Mouse (Mus musculus): ENCODE measurements around the gene Ccdc162.
A peak's percentile ranks its signal among the peaks of the same experiment; 100 is the strongest.

Gene Ccdc162

DNA sequence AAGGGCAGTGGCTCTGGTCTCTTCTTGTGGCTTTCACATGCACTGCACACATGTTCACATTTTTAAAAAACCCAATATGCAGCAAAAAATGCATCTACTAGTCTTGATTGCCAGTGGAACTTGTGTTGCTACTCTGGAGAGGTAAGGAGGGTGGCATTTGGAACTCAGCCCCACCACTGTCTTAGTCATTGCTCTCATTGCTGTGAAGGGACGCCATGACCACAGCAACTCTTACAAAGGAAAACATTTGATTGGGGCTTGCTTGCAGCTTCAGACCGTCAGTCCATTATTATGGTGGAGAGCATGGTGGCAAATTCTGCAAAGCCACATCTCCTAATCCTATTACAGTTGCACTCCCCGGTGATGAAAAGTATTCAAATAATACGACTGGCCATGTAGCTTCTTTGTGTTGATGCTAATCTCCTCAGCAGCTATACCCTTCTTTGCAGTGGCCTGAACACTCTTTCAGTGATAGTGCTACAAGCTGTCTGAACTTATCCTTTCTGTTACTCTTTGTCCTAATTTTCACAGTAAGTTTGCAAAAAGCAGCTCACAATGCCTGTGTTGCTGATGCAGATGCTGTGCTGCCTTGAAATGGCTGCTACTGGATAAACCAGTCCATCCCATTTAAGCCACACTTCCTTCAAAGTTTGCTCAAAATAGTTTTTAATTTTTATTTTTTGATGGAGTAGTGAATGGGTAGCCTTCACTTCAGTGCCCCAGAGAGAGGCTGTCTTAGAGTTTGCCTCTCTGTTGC is 179.0 kb downstream of the Ccdc162 start:
- DNase-seq (ENCODE audit: low spot score), result no peak

DNA sequence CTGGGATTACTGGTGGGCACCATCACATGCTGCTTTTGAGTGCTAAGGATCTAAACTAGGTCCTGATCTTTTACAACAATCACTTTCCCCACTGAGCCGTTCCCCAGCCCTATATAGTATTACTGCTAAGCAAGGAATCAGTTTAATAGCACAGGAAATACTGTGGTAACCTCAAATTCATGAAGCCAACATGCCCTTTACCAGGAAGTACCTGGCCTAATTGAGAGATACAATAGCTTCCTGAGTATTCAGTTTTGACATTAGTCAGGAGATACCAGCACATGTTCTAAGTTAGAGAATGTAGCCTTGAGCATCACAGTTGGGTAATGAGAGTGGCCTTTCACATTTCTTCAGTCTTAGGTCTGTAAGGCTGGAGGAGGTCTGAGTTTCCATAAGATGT is 179.7 kb downstream of the Ccdc162 start:
- DNase-seq (ENCODE audit: low spot score), result no peak

DNA sequence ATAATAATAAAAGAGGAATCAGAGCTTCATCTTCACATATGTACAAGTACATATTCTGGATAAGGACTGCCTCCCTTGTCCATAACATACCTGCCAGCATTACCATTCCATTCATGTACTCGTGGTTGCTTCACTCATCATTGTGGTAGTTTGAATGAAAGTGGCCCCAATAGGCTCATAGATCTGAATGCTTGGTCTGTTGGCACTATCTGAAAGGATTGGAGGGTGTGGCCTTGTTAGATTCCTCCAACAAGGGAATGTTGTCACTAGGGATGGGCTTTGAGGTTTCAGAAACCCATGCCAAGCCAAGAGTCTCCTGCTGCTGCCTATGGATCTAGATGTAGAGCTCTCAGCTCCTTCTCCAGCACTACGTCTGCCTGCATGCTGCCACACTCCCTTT is 180.4 kb downstream of the Ccdc162 start:
- no peak for DNase-seq (ENCODE audit: low spot score)

DNA sequence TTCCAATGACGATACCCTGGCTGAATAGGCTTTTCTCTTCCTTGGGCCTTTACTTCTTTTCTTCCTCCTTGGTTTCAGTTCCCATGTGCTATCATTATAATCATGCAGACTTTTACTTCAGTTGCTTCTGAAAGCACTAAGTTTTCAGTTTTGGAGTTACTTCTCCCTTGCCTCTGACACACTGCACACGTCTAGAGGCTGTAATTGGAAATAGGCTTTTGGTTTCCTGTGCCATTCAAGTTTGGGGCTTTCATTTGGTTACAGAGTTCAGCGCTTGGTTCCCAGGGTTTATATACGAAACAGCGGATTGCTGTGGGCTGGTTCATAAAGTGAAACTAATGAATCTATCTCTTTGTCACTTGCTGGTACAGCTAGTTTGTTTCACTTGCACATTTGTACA is 186.5 kb downstream of the Ccdc162 start:
- DNase-seq (ENCODE audit: low spot score), result no peak

DNA sequence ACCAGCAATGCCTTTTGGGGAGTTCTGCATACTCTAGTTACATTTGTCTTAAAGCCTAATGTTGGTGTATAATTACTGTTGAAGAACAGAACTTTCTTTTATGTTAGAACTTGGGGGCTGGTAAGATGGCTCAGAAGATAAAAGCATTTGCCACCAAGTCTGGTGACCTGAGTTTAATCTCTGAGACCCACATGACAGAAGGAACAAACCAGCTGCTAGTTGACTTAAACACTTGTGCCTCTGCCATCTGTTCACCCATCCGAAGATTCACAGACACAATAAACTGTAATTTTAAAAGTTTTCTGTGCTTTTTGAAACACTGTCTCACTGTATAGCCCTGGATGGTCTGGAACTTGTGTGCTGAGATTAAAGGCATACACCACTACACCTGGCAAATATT is 190.7 kb downstream of the Ccdc162 start:
- DNase-seq (ENCODE audit: low spot score), result no peak

DNA sequence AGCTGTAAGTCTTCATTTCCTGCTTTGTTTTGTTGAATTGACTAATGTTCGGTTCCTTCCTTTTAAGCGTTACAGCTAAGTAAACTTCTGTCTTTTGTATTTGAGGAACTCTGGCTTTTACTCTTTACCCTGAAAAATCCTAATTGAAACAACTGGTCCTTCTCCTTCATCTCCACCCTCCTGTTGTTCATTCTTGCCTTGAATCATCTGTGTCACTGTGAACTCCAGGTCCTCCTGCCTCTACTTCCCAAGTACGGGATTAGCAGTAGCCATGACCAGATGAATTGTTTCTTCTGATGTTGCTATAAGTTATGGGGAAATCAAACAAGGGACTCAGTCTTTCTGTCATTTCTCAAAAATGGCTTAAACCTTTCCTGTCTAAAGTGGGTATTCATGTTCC is 193.0 kb downstream of the Ccdc162 start:
- no peak for DNase-seq (ENCODE audit: low spot score)

DNA sequence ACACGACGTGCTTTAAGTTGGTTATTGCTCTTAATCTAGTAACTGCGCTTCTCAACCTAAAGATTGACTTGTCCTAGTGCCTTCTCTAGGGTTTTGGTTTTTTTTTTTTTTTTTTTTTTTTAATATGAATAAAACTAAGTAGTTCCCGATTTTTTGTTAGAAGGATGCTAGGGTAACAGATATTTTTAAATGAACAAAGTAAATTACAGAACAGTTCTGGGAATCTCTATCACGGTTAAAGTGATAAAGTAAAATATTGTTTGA is 196.1 kb downstream of the Ccdc162 start:
- DNase-seq (ENCODE audit: low spot score), result no peak

DNA sequence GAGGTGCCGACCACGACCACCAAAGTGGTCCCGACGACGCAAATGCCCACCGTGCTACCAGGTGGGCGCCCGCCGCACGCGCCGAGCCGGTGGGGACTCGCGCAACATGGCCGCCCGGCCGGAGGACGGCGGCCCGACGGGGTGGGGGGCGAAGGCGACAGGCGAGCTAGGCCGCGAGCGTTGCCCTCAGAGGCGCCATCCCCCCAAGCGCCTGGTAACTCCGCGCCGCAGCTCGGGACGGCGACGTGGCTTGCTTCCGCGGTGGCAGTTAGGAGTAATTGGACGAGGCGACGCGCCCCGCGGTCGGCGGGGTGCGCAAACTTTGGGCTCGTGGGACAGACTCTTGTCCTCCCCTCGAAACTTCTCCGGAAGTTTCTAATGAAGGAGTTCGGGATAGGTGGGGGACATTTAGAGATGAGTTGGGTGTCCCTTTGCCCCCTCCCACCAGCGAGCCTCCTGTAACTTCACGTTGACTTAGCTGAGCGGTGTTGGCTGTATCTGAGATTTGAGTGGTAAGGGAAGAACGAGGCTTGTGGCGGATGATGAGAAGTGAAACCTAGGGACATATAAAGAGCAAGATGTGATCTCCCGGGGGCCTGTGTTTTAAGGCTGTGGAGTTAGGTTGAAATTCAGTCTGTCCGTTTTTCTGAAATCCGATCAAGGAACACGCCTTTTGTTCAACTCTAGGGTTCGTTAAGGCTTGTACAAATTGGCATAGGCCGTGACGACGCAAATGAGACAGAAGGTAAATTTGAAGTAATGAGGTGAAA is 196.6 kb downstream of the Ccdc162 start:
- DNase-seq (ENCODE audit: low spot score), result peak; percentile 22

DNA sequence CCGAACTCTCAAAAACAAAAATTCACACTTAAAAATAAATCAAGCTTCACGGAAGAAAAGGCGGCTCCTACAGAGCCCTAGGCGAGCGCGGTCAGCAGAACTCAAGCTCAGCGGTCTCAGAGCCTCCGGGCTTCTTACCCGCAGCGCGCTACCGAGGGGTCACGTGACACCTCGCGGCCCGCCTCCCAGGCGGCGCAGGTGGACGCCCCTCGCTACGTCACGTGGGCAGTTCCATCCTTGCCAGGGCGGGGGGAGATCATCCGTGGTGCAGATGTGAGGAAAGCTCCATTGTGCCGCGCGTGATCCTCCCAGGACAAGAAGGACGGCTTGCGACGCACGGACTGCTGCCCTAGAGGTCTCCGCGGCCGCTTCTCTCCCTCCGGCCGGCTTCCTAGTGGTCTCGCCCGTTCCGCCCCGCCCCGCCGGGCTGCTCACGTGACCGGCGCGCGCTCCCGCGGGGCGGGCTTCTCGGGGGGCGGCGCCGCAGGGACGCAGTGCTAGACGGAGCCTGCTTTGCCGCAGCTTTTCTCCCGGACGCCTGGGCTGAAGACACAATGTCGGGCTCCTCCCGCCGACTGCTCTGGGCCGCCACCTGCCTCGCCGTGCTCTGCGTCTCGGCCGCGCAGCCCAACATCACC is 197.3 kb downstream of the Ccdc162 start, which contains the start of gene Cd164:
Cd164 (plus strand) TSS at position 434 of the 638 bp plus-strand sequence.
- peak; percentile 90 for DNase-seq (ENCODE audit: low spot score)

DNA sequence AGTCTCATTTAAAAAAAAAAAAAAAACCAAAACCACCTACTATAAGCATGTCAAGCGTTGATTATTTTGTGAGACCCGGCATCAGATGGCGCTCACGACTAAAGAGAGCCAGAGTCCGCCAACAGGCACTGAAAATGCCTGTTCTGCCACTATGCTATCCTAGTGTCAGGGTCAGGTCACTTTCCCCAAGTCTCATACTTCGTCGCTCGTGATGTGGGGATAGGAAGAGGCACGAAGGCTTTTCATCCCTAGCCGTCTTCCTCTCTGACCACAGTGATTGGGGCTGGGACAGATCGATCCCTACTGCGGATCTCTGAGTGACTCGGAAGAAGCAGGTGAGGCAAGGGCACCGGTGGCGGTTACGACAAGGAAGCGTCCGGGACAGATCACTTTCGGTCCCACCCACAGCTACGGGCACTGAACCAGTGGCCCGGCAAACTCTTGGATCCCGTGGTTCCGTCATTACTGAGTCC is 197.9 kb downstream of the Ccdc162 start:
- peak; percentile 49 for DNase-seq (ENCODE audit: low spot score)

DNA sequence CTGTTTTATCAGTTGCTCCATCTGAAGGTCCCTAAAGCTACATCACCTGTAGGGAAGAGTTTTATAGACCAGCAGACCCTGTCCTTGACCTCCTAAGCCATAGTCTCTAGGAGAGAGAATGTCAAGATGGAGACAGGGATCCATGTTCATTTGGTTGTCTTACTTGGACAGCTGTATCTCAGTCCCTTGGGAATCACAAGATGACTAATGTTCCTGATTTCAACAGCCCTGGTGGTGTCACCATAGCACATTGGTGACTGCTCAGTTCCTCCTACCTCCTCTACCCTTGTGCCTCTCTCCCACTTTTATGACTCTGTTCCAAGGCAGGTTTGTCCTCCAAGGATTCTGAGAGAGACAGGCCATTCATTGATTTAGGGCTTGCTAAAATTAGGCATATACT is 201.5 kb downstream of the Ccdc162 start:
- DNase-seq (ENCODE audit: low spot score), result no peak

DNA sequence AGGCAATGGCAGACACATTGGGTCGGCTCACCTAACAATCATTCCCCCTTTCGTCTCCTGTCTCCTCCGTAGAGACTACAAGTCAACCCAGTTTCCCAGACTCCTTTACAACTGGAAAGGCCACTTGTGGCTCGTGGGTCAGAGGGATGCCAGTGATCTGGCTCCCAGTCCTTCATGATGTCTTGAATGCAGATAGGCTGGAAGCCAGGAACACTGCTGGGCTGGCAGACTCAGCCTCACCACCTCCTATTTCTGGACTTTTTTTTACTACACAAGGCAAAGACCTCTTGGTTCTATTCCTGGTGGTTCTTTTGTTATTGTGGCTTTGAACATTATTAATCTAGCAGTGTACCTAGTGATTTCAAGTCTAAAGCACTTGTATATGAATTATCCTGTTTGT is 202.1 kb downstream of the Ccdc162 start:
- DNase-seq (ENCODE audit: low spot score), result no peak

DNA sequence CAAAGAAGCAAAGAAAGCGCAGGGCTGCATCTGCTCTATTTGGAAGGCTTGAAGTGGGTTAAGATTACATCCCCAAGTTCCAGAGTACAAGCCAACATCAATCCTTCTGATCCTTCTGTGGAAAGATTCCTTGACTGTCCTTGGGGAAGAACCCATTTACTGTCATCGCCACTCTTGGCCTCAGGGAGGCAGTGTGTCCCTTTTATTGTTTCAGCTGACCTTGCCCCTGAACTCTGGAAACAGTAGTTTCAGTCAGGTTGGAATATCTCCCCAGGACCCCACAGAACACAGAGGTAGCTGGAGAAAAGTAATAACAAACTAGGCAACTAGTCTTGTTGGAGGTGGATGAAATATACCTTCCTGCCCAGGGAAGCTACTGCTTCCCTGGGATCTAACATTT is 207.3 kb downstream of the Ccdc162 start:
- DNase-seq (ENCODE audit: low spot score), result no peak

DNA sequence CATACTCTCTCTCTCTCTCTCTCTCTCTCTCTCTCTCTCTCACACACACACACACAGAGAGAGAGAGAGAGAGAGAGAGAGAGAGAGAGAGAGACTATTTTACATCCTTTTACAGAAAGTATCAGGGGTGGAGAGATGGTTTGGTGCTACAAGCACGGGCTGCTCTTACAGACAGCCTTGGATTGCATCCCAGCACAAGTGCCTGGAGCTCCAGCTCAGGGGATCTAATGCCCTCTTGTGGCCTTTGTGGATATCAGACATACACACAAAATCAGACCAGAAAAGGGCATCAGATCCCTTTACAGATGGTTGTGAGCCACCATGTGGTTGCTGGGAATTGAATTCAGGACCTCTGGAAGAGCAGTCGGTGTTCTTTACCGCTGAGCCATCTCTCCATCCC is 211.0 kb downstream of the Ccdc162 start:
- DNase-seq (ENCODE audit: low spot score), result peak; percentile 45

DNA sequence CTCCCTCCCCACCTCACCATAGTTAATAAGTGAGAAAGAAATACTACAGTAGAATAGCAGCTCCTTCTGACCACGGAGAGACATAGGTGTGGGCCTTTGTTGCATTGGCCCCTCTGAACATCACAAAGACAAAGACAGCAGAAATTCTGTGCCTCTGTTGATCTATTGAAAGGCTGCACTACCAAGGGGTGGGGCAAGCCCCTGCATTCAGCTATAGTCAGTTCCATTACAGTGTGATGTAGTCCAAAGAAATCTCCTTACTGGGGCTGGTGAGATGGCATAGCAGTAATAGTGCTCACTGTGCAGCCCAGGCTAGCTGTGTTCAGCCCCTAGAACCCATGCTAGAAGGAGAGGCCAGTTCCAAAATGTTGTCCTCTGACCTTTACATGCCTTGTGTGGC is 211.4 kb downstream of the Ccdc162 start:
- DNase-seq (ENCODE audit: low spot score), result no peak

DNA sequence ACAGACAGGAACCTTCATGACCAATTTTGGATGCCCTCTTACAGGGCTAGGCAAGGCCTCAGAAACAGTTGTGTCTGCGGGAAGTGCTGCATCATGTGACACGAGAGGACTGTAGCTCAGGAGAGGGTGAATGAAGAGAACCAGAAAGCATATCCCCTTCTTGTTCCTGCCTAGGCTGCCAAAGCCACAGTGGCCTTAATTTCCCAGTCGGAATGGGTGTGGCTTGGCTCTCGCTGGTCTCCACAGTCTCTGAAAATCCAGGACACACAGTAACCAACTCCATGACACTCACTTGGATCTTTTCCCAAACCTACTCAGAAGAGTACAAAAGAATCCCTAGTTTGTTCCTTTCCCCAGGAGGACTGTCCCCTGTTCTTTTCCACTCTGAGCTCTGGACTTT is 215.5 kb downstream of the Ccdc162 start:
- DNase-seq (ENCODE audit: low spot score), result no peak

DNA sequence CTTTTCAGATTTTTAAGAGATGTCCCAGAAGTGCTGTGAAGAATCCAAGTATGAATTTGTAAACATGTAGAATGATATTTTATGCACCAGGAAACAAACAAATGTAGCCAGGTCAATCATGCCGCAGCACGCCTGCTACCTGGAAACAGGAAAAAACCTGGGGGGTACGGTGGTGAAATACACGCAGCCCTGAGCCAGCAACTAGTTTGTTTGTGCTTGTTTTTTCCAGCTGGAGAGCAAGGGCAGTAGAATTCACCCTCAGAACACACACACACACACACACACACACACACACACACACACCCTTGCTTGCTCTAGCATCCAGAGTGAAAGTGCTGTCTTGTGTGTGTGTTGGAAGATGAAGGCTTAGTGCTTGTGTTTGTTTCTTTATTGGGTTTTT is 225.3 kb downstream of the Ccdc162 start:
- DNase-seq (ENCODE audit: low spot score), result no peak

DNA sequence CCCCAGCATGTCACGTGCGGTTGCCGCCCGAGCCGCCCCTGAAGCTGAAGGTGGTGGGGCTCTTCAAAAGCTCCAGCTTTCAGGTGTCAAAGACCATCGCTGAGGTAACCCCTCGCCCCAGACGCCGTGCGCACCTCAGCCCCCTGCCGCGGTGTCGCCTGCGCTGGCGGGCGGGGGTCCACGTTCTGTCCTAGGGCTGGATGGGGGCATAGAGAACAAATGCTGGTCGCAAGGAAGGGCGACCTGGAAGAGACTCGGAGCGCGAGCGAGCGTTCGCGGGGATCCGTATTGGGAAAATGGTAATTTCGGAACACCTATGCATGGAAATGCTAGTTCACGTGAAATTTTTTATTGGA is 225.9 kb downstream of the Ccdc162 start:
- no peak for DNase-seq (ENCODE audit: low spot score)

DNA sequence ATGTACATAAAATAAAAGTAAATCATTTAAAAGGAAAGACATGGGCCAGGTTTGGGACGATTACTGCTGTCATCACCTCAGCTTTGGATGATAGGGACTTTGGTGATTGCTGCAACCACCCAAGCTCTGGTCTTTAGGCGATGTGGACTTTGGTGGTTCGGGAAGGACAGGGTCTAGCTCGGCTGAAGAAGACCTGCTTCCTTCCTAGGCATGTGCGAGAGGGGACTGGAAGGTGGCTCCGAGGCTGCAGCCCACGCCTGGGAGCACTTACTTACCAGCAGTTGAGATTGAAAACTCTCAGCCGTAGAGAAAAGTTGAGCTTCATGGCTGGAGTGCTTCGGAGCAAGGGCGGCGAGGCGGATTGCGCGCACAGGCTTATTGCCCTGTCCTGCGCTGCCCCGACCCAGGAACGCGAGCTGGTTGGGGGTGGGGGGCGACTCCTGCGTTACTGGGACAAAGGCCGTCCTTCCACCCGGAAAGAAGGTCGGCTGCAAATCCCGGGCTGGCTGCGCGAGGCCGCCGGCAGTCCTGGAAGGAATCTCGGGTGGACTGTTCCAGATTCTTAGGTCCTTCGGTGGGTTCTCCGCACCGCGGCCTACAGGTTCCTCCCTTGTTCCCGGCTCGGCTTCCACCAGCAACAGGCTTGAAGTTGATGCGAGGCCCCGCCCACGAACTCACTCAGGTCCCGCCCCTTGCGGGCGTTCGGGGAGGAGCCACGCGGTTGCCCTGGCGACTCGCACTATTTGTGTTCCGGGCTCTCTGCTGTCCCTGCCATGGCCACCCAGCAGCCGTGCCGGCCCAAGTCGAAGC is 226.5 kb downstream of the Ccdc162 start, which contains the start of the genes Smpd2 and Ppil6:
Smpd2 (minus strand) TSS at position 662 of the 810 bp plus-strand sequence.
Ppil6 (plus strand) TSS at position 732 of the 810 bp plus-strand sequence.
- peak; percentile 91 for DNase-seq (ENCODE audit: low spot score)

DNA sequence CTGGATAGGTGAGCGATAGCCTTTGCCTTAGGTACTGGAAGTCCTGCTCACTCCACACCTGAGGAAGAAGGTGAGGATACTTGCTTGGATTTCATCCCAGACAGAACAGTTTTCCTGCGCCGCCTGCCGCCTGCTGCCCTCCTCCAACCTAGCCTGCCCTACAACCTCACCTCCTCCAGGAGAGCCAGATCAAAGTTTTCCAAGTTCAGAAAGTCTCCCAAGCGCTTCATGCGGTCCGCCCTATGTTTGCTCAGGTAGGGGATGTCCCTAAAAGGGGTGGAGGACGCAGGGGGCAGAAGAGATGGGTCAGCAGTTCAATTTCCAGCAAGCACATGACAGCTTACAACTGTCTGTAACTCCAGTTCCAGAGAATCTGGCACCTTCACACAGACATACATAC is 227.1 kb downstream of the Ccdc162 start:
- DNase-seq (ENCODE audit: low spot score), result no peak

DNA sequence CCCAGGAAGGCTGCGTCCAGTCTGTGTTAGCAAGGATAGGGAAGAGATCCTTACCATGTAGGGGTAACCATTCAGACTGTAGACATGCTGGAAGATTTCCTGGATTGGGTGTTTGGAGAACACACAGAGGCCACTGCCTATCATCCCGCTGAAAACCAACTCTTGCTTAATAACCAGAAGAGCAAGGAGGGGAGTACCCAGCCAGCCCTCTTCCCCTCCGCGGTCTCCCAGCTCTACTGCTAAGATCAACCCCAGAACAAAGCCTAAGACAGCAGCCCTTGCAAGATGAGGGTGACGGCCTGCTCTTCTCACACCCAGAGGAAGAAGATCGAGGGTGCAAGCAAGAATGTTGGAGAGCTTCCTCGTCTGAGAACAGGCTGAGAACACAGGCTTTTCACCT is 227.6 kb downstream of the Ccdc162 start:
- DNase-seq (ENCODE audit: low spot score), result no peak
